Mouse (Mus musculus) cortical plate, adult 2 months (tissue): Measurements from ENCODE around the gene Cntn5. TPM values are rescaled to one million over a fixed set of nuclear protein-coding genes. Genes with fewer than 3 reads are reported as not detected.

Source experiments
- H3K27ac ChIP-seq: fragments of 200-500 bp; 2 replicates; pipeline ENCODE4 v1.5.1; 2012; ENCODE audit warnings: low read length, control low read depth, inconsistent platforms; ENCODE audit not compliant: insufficient read depth
- H3K4me1 ChIP-seq: fragments of 200-500 bp; 2 replicates; pipeline ENCODE4 v1.6.1; 2011; ENCODE audit warnings: low read length; ENCODE audit not compliant: control insufficient read depth, insufficient read depth
- H3K4me3 ChIP-seq: fragments of 200-500 bp; 2 replicates; pipeline ENCODE4 v1.5.1; 2011; ENCODE audit warnings: mild to moderate bottlenecking, low read length, control low read depth; ENCODE audit not compliant: insufficient read depth
- CTCF ChIP-seq: fragments of 200-500 bp; IDR thresholded peaks from 2 replicates; pipeline ENCODE4 v1.5.1; 2011; ENCODE audit warnings: mild to moderate bottlenecking, control low read depth, low read length; ENCODE audit not compliant: insufficient read depth; ENCODE audit errors: extremely low read depth
- POLR2A ChIP-seq: fragments of 200-500 bp; IDR thresholded peaks from 2 replicates; pipeline ENCODE4 v1.6.1; 2011; ENCODE audit warnings: mild to moderate bottlenecking, low read length, control low read depth; ENCODE audit not compliant: insufficient read depth; ENCODE audit errors: extremely low read depth
- polyA plus RNA-seq: library from polyadenylated mRNA; depleted of rRNA; stranded (reverse); fragments of >200 nt; gene quantifications from 2 replicates; pipeline ENCODE4 v1.2.3, GENCODE M21; 2012

The Cntn5 gene
- polyA plus RNA-seq, 1 experiment = 4.4 TPM

GRCm38 (mm10) chr9:10731878-10732277 is 172.7 kb downstream of the Cntn5 start:
- TF ChIP-seq POLR2A (no peak), CTCF (no peak)
- no peak overlapping the region for H3K4me3 ChIP-seq
- H3K27ac ChIP-seq = no peak overlapping the region
- H3K4me1 ChIP-seq = no peaks in the 10 kb centered on the region

- TF ChIP-seq CTCF (no peak), POLR2A (no peak)
- Histone ChIP-seq H3K4me3 (no peak overlapping the region), H3K27ac (no peak overlapping the region), H3K4me1 (no peaks in the 10 kb centered on the region)
Observed at GRCm38 (mm10) chr9:10724191-10724590, 180.4 kb downstream of the Cntn5 start.

GRCm38 (mm10) chr9:10722121-10722520 is 182.5 kb downstream of the Cntn5 start:
- Histone ChIP-seq H3K4me3 (no peak overlapping the region), H3K27ac (no peak overlapping the region), H3K4me1 (no peaks in the 10 kb centered on the region)
- TF ChIP-seq CTCF (no peak), POLR2A (no peak)

GRCm38 (mm10) chr9:10718986-10719385 is 185.6 kb downstream of the Cntn5 start:
- Histone ChIP-seq H3K27ac (no peak overlapping the region), H3K4me3 (no peak overlapping the region), H3K4me1 (no peaks in the 10 kb centered on the region)
- no peak for TF ChIP-seq CTCF
- TF ChIP-seq POLR2A = no peak

- no peak for TF ChIP-seq CTCF
- no peak for TF ChIP-seq POLR2A
- Histone ChIP-seq H3K4me1 (no peaks in the 10 kb centered on the region), H3K4me3 (no peak overlapping the region), H3K27ac (no peak overlapping the region)
Observed at GRCm38 (mm10) chr9:10713641-10714040, 190.9 kb downstream of the Cntn5 start.

GRCm38 (mm10) chr9:10681646-10682045 is 222.9 kb downstream of the Cntn5 start:
- Histone ChIP-seq H3K4me1 (no peaks in the 10 kb centered on the region), H3K27ac (no peak overlapping the region), H3K4me3 (no peak overlapping the region)
- no peak for TF ChIP-seq CTCF
- TF ChIP-seq POLR2A = no peak

GRCm38 (mm10) chr9:10681181-10681580 is 223.4 kb downstream of the Cntn5 start:
- Histone ChIP-seq H3K27ac (no peak overlapping the region), H3K4me1 (no peaks in the 10 kb centered on the region), H3K4me3 (no peak overlapping the region)
- no peak for TF ChIP-seq CTCF

- no peak for TF ChIP-seq POLR2A
- no peak for TF ChIP-seq CTCF
- H3K4me3 ChIP-seq = no peak overlapping the region
- no peak overlapping the region for H3K27ac ChIP-seq
- H3K4me1 ChIP-seq = no peaks in the 10 kb centered on the region
Observed at GRCm38 (mm10) chr9:10668676-10669075, 235.9 kb downstream of the Cntn5 start.

GRCm38 (mm10) chr9:10667438-10667837 is 237.1 kb downstream of the Cntn5 start:
- no peaks in the 10 kb centered on the region for H3K4me1 ChIP-seq
- no peak overlapping the region for H3K4me3 ChIP-seq
- no peak for TF ChIP-seq CTCF
- TF ChIP-seq POLR2A = no peak
- no peak overlapping the region for H3K27ac ChIP-seq

- TF ChIP-seq CTCF (no peak), POLR2A (no peak)
- no peak overlapping the region for H3K27ac ChIP-seq
- no peak overlapping the region for H3K4me3 ChIP-seq
- no peaks in the 10 kb centered on the region for H3K4me1 ChIP-seq
Observed at GRCm38 (mm10) chr9:10665756-10666155, 238.8 kb downstream of the Cntn5 start.

GRCm38 (mm10) chr9:10663101-10663500 is 241.5 kb downstream of the Cntn5 start:
- Histone ChIP-seq H3K4me3 (no peak overlapping the region), H3K4me1 (no peaks in the 10 kb centered on the region), H3K27ac (no peak overlapping the region)
- TF ChIP-seq POLR2A (no peak), CTCF (no peak)
